Mouse (Mus musculus) embryonic fibroblast, embryonic 13.5 days (primary cell): ENCODE measurements around the gene Mrpl36.

Experiments used
- CTCF ChIP-seq: IDR thresholded peaks from 2 replicates; pipeline ENCODE4 v1.5.1; 2011; ENCODE audit warnings: mild to moderate bottlenecking, control low read depth, low read length, moderate library complexity, borderline replicate concordance; ENCODE audit not compliant: insufficient read depth
- POLR2A ChIP-seq: IDR thresholded peaks from 2 replicates; pipeline ENCODE4 v1.6.1; 2011; ENCODE audit warnings: low read depth, mild to moderate bottlenecking, control low read depth, low read length, moderate library complexity

- TF ChIP-seq CTCF (no peak), POLR2A (no peak)
These were observed 38.1 kb upstream of the Mrpl36 start for GRCm38 (mm10) chr13:73290206-73290605.
